Mouse (Mus musculus): ENCODE data around the gene Ugt1a10. TPM values are rescaled to one million over a fixed set of nuclear protein-coding genes. Genes with fewer than 3 reads are reported as not detected.

Gene Ugt1a10
- polyA plus RNA-seq, 1 experiment from 2014 or later, result not detected

DNA sequence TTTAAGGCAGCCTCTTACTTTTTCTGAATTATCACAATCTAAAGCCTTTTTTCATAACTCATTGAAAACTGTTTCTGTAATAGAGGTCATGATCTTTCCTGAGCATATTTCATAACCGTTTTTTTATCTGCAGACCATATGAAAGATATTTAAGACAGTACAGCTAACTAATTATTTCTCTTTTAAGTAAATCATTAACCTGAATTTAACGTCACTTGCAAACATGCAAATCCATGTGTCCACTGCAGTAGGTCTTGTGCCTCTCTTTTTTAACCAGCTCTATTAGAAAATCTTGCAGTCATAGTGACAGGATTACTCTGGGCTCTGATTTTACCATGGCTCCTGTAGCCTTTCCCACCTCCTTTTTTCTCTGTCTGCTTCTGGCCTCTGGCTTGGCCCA is 15.3 kb downstream of the Ugt1a10 start, which contains the start of gene Ugt1a9:
TSS of gene Ugt1a9 (plus strand) at position 306 of the 400 bp plus-strand sequence.
- TF ChIP-seq CTCF (IDR thresholded peaks at IDR 0.05; ENCODE audit: low read depth), result no peak
- Histone ChIP-seq H3K4me1 (ENCODE audit: insufficient read depth) (no peaks in the 10 kb centered on the region), H3K9me3 (ENCODE audit: low read depth, low read length) (no peaks in the 10 kb centered on the region), H3K27ac (ENCODE audit: low read depth) (no peak within 1 kb of the TSS), H3K9ac (no peak within 1 kb of the TSS), H3K4me2 (no peak within 1 kb of the TSS), H3K27me3 (ENCODE audit: insufficient read depth, low read length) (no peaks in the 10 kb centered on the region), H3K4me3 (ENCODE audit: low read depth, low read length) (no peak within 1 kb of the TSS), H3K36me3 (ENCODE audit: insufficient read depth) (no peaks in the 10 kb centered on the region)
- 46% methylated on average over 2 of the region's 2 CpGs for WGBS
- DNase-seq (no peak), ATAC-seq (ENCODE audit: insufficient read depth) (no peak)

DNA sequence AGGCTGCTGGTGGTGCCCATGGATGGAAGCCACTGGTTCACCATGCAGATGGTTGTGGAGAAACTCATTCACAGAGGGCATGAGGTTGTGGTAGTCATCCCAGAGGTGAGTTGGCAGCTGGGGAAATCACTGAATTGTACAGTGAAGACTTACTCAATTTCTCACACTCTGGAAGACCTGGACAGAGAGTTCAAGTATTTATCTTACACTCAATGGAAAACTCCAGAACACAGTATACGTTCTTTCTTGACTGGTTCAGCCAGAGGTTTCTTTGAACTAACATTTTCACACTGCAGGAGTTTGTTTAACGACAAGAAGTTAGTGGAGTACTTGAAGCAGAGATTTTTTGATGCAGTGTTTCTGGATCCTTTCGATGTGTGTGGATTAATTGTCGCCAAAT is 15.7 kb downstream of the Ugt1a10 start:
- ATAC-seq (ENCODE audit: insufficient read depth) (no peak), DNase-seq (no peak)
- Histone ChIP-seq H3K4me3 (ENCODE audit: low read depth, low read length) (no peak overlapping the region), H3K9me3 (ENCODE audit: low read depth, low read length) (no peaks in the 10 kb centered on the region), H3K36me3 (ENCODE audit: insufficient read depth) (no peaks in the 10 kb centered on the region), H3K27ac (ENCODE audit: low read depth) (no peak overlapping the region), H3K4me2 (no peak overlapping the region), H3K4me1 (ENCODE audit: insufficient read depth) (no peaks in the 10 kb centered on the region), H3K27me3 (ENCODE audit: insufficient read depth, low read length) (no peaks in the 10 kb centered on the region), H3K9ac (no peak overlapping the region)
- TF ChIP-seq CTCF (IDR thresholded peaks at IDR 0.05; ENCODE audit: low read depth), result no peak
- 60% methylated on average over 4 of the region's 4 CpGs for WGBS

DNA sequence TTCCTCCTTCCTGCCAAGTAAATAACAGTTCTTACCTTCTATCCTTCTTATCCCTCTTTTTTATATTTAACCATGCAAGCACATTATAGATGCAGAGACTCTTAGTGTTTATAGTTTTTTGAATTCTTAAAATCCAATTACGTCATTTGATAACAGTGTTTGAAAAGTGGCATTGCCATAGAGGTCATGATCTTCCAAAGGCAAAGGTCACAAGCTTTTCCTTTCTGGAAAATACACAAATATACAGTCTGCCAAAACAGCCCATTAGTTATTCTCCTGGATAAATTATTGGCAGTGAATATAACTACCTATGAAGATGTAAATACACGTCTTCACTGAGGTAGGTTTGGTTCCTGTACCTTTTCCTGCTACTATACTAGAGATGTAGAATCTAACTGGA is 19.3 kb downstream of the Ugt1a10 start:
- Histone ChIP-seq H3K9me3 (ENCODE audit: low read depth, low read length) (no peaks in the 10 kb centered on the region), H3K4me2 (no peak overlapping the region), H3K27ac (ENCODE audit: low read depth) (no peak overlapping the region), H3K9ac (no peak overlapping the region), H3K4me1 (ENCODE audit: insufficient read depth) (no peaks in the 10 kb centered on the region), H3K4me3 (ENCODE audit: low read depth, low read length) (no peak overlapping the region), H3K27me3 (ENCODE audit: insufficient read depth, low read length) (no peaks in the 10 kb centered on the region), H3K36me3 (ENCODE audit: insufficient read depth) (no peaks in the 10 kb centered on the region)
- TF ChIP-seq CTCF (IDR thresholded peaks at IDR 0.05; ENCODE audit: low read depth), result no peak
- WGBS, result 68% methylated on average over 2 of the region's 2 CpGs
- DNase-seq, result no peak
- no peak for ATAC-seq (ENCODE audit: insufficient read depth)

DNA sequence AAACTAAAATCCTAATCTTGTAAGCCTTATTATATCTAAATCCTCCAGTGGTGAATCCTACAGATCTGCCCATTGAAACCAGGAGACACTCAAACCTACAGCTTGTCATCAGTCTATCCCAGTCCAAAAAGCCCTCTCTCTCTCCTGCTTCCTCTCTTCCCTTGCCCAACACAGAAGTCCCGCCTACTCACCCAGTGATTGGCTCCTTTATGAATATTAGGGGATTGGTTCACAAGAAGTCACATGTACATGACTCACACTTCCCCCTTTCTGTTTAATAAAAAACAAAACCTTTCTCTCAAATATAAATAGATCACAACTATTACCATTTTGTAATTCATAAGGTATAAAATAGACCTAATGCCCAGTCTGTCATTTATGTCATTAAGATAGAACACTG is 21.9 kb downstream of the Ugt1a10 start:
- no peak overlapping the region for H3K9ac ChIP-seq
- 96% methylated on average over 1 of the region's 1 CpGs for WGBS
- H3K9me3 ChIP-seq (ENCODE audit: low read depth, low read length), result no peaks in the 10 kb centered on the region
- H3K4me2 ChIP-seq, result no peak overlapping the region
- no peak overlapping the region for H3K4me3 ChIP-seq (ENCODE audit: low read depth, low read length)
- DNase-seq, result no peak
- no peaks in the 10 kb centered on the region for H3K4me1 ChIP-seq (ENCODE audit: insufficient read depth)
- no peak overlapping the region for H3K27ac ChIP-seq (ENCODE audit: low read depth)
- H3K27me3 ChIP-seq (ENCODE audit: insufficient read depth, low read length), result no peaks in the 10 kb centered on the region
- no peaks in the 10 kb centered on the region for H3K36me3 ChIP-seq (ENCODE audit: insufficient read depth)
- no peak for ATAC-seq (ENCODE audit: insufficient read depth)
- no peak for TF ChIP-seq CTCF (IDR thresholded peaks at IDR 0.05; ENCODE audit: low read depth)

DNA sequence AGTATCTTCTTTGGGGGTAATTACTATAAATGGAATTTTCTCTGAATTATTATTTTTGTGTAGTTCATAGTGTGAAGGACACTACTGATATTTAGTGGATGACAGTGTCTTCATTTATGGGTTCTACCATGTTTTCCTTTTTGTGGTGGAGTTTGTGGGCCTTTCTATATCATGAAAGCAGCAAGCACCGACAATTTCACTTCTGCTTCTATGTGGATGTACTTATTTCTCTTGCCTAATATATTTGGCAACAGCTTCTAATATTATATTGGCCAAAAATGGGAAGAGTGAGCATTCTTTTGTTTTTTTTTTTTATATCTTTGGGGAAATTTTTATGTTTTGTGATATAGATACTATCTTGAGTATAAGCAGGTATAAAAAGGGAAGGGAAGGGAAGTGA is 26.5 kb downstream of the Ugt1a10 start:
- TF ChIP-seq CTCF (IDR thresholded peaks at IDR 0.05; ENCODE audit: low read depth), result no peak
- Histone ChIP-seq H3K27me3 (ENCODE audit: insufficient read depth, low read length) (no peaks in the 10 kb centered on the region), H3K4me1 (ENCODE audit: insufficient read depth) (no peaks in the 10 kb centered on the region), H3K9me3 (ENCODE audit: low read depth, low read length) (no peaks in the 10 kb centered on the region), H3K4me3 (ENCODE audit: low read depth, low read length) (no peak overlapping the region), H3K27ac (ENCODE audit: low read depth) (no peak overlapping the region), H3K4me2 (no peak overlapping the region), H3K36me3 (ENCODE audit: insufficient read depth) (no peaks in the 10 kb centered on the region), H3K9ac (no peak overlapping the region)
- DNase-seq, result no peak
- no peak for ATAC-seq (ENCODE audit: insufficient read depth)
- WGBS, result 83% methylated on average over 1 of the region's 1 CpGs

DNA sequence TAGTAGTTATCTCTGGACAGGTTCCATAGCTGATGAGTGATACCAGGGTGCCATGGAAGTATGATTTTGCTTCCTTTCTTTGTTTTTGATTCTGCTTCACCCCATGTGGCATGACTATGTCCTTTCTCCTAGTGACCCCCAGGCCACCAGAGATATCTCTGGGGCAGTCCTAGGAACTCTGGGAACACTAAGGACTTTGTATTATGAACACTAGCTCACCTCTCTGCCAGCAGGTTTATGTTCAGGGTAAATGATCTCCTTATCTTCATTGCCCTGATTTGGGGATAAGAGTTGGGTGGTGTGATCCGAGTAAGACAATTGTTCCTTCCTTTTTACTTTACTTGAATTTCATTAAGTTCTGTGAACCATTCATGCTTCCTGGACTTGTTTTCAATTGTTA is 30.9 kb downstream of the Ugt1a10 start:
- H3K9ac ChIP-seq, result no peak overlapping the region
- no peak overlapping the region for H3K4me2 ChIP-seq
- H3K9me3 ChIP-seq (ENCODE audit: low read depth, low read length), result no peaks in the 10 kb centered on the region
- no peaks in the 10 kb centered on the region for H3K4me1 ChIP-seq (ENCODE audit: insufficient read depth)
- no peak overlapping the region for H3K4me3 ChIP-seq (ENCODE audit: low read depth, low read length)
- ATAC-seq (ENCODE audit: insufficient read depth), result no peak
- WGBS, result 70% methylated on average over 1 of the region's 1 CpGs
- H3K27me3 ChIP-seq (ENCODE audit: insufficient read depth, low read length), result no peaks in the 10 kb centered on the region
- TF ChIP-seq CTCF (IDR thresholded peaks at IDR 0.05; ENCODE audit: low read depth), result no peak
- H3K27ac ChIP-seq (ENCODE audit: low read depth), result no peak overlapping the region
- no peaks in the 10 kb centered on the region for H3K36me3 ChIP-seq (ENCODE audit: insufficient read depth)
- DNase-seq, result no peak

DNA sequence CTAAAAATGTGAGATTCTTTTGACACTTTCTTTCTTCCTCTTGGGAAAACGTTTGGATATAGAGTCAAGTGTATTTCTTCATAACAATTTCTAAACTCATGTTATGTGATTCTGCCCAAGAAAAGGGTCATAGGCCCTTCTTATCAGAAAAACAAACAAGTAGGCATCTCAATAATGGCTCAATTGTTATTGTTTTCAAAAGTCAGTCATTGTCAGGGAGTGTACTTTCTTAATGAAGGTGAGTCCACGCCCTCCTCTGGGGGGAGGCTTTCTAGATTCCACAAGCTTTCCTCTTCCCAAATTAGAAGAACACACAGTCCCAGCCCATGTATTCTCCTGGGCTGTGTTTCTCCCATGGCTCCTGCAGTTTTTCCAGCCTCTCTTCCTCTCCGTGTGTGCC is 32.3 kb downstream of the Ugt1a10 start, which contains the start of gene Ugt1a8:
TSS of gene Ugt1a8 (plus strand) at position 301 of the 400 bp plus-strand sequence.
- H3K4me3 ChIP-seq (ENCODE audit: low read depth, low read length), result no peak within 1 kb of the TSS
- no peaks in the 10 kb centered on the region for H3K27me3 ChIP-seq (ENCODE audit: insufficient read depth, low read length)
- ATAC-seq (ENCODE audit: insufficient read depth), result no peak
- no peak for TF ChIP-seq CTCF (IDR thresholded peaks at IDR 0.05; ENCODE audit: low read depth)
- DNase-seq, result no peak
- no peak within 1 kb of the TSS for H3K9ac ChIP-seq
- no peak within 1 kb of the TSS for H3K27ac ChIP-seq (ENCODE audit: low read depth)
- no peaks in the 10 kb centered on the region for H3K4me1 ChIP-seq (ENCODE audit: insufficient read depth)
- H3K9me3 ChIP-seq (ENCODE audit: low read depth, low read length), result no peaks in the 10 kb centered on the region
- whole genome bisulfite sequencing, result 65% methylated on average over 3 of the region's 3 CpGs
- no peak within 1 kb of the TSS for H3K4me2 ChIP-seq
- H3K36me3 ChIP-seq (ENCODE audit: insufficient read depth), result no peaks in the 10 kb centered on the region

DNA sequence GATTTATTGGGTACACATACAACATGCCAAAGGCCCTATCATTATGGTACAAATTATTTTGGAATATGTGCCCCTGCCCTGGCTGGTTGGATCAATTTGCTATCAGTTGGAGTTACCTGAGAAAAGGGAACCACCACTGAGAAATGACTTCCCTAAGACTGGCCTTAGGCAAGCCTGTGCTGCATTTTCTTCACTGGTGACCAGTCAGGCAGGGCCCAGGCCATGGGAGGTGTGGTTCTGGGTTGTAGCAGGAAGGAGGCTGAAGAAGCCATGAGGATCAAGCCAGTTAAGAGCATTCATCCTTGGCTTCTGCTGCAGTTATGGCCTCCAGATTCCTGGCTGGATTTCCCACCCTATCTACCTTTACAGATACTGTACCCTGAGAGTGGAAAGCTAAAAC is 37.2 kb downstream of the Ugt1a10 start:
- DNase-seq (no peak), ATAC-seq (ENCODE audit: insufficient read depth) (no peak)
- no peaks in the 10 kb centered on the region for H3K36me3 ChIP-seq (ENCODE audit: insufficient read depth)
- H3K27me3 ChIP-seq (ENCODE audit: insufficient read depth, low read length), result no peaks in the 10 kb centered on the region
- no peaks in the 10 kb centered on the region for H3K9me3 ChIP-seq (ENCODE audit: low read depth, low read length)
- no peak overlapping the region for H3K4me2 ChIP-seq
- no peaks in the 10 kb centered on the region for H3K4me1 ChIP-seq (ENCODE audit: insufficient read depth)
- no peak overlapping the region for H3K27ac ChIP-seq (ENCODE audit: low read depth)
- no peak for TF ChIP-seq CTCF (IDR thresholded peaks at IDR 0.05; ENCODE audit: low read depth)
- H3K4me3 ChIP-seq (ENCODE audit: low read depth, low read length), result no peak overlapping the region
- H3K9ac ChIP-seq, result no peak overlapping the region

All from lung, embryonic 14.5 days (tissue).